Mouse (Mus musculus): Measurements from ENCODE around the gene Odf3l1. TPM values are rescaled to one million over a fixed set of nuclear protein-coding genes. Genes with fewer than 3 reads are reported as not detected.

Odf3l1 gene
- polyA plus RNA-seq, 1 experiment from 2014 or later = not detected

DNA sequence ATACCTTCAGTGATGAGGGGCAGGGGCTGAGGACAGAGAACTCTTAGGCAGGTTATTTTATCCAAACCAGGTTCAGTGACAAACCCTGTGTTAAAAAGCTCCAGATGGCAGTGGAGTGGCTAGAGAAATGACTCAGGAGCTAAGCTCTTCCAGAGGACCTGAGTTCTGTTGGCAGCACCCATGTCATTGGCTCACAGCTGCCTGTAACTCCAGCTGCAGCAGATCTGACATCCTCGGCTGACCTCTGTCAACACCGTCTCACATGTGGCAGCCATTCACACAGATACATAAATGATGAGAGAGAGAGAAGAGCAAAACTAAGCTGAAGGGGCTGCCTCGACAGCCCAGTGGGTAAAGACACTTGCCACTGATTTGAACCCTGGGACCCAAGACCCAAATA lies 7.0 kb downstream of the Odf3l1 start:
- ATAC-seq (replicated peaks; ENCODE audit: insufficient number of reproducible peaks, low FRiP score, low TSS enrichment, low read depth) (no peak), DNase-seq (ENCODE audit: low spot score) (no peak)
- Histone ChIP-seq H3K9me3 (replicated peaks; ENCODE audit: control insufficient read depth, low read length) (no peaks in the 10 kb centered on the region), H3K4me1 (ENCODE audit: control insufficient read depth, insufficient read depth, low read length) (no peaks in the 10 kb centered on the region), H3K9ac (replicated peaks; ENCODE audit: low read length) (no peak overlapping the region), H3K27me3 (ENCODE audit: control insufficient read depth, insufficient read depth, low read length) (no peaks in the 10 kb centered on the region), H3K27ac (replicated peaks; ENCODE audit: low read depth, low read length) (no peak overlapping the region), H3K4me3 (ENCODE audit: low read depth, low read length) (no peak overlapping the region), H3K4me2 (ENCODE audit: low read depth, low read length) (no peak overlapping the region), H3K36me3 (replicated peaks; ENCODE audit: control insufficient read depth, insufficient read depth, low read depth, low read length) (no peaks in the 10 kb centered on the region)
- WGBS = 41% methylated on average over 3 of the region's 3 CpGs

DNA sequence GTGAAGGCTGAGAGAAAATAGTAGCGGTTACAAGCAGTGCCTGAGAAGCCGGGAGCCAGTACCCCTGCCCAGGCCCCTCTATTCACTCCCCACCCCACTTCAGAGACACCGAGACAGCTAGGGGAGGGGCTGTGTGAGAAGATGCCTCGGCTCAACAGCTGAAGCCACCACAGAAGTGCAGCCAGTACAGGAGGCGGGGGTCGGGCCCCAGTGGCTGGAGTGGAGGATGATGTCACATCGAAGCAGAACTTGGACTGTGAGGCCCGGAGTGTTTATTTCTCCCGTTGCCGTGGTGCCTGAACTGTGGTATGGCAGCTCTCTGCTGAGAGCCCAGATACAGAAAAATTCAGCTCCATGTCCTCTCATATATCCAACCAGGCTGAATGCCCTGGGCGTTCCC lies 12.7 kb downstream of the Odf3l1 start:
- DNase-seq (ENCODE audit: low spot score) = peak; percentile 53

DNA sequence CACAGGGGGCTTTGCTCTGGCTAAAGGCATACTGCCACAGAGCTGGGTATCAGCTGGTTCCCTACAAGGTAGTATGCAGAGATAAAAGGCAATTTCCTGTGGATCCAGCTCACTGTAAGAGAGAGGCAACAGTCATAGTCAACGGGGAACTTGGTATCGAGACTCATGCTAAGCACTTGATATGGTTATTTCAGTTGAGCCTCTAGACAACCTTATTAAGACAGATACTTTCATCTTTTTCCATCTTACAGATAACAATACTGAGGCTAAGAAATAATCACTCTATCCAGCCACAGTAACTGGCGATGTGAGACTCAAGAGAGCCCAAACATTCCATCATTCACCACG lies 13.6 kb downstream of the Odf3l1 start:
- Histone ChIP-seq H3K27ac (replicated peaks; ENCODE audit: low read depth, low read length) (no peak overlapping the region), H3K4me3 (ENCODE audit: low read depth, low read length) (no peak overlapping the region), H3K4me2 (ENCODE audit: low read depth, low read length) (no peak overlapping the region), H3K36me3 (replicated peaks; ENCODE audit: control insufficient read depth, insufficient read depth, low read depth, low read length) (no peaks in the 10 kb centered on the region), H3K9me3 (replicated peaks; ENCODE audit: control insufficient read depth, low read length) (no peaks in the 10 kb centered on the region), H3K4me1 (ENCODE audit: control insufficient read depth, insufficient read depth, low read length) (no peaks in the 10 kb centered on the region), H3K27me3 (ENCODE audit: control insufficient read depth, insufficient read depth, low read length) (no peaks in the 10 kb centered on the region), H3K9ac (replicated peaks; ENCODE audit: low read length) (no peak overlapping the region)
- DNase-seq (ENCODE audit: low spot score) (no peak), ATAC-seq (replicated peaks; ENCODE audit: insufficient number of reproducible peaks, low FRiP score, low TSS enrichment, low read depth) (no peak)
- WGBS = 84% methylated on average over 4 of the region's 4 CpGs

More for the DNA sequence above, 12.7 kb downstream of the Odf3l1 start:
- Histone ChIP-seq H3K36me3 (replicated peaks; ENCODE audit: control insufficient read depth, insufficient read depth, low read depth, low read length) (no peaks in the 10 kb centered on the region), H3K27me3 (ENCODE audit: control insufficient read depth, insufficient read depth, low read length) (no peaks in the 10 kb centered on the region), H3K4me1 (ENCODE audit: control insufficient read depth, insufficient read depth, low read length) (no peaks in the 10 kb centered on the region), H3K4me3 (ENCODE audit: low read depth, low read length) (no peak overlapping the region), H3K9me3 (replicated peaks; ENCODE audit: control insufficient read depth, low read length) (no peaks in the 10 kb centered on the region), H3K4me2 (ENCODE audit: low read depth, low read length) (no peak overlapping the region), H3K27ac (replicated peaks; ENCODE audit: low read depth, low read length) (no peak overlapping the region), H3K9ac (replicated peaks; ENCODE audit: low read length) (no peak overlapping the region)
- no peak for ATAC-seq (replicated peaks; ENCODE audit: insufficient number of reproducible peaks, low FRiP score, low TSS enrichment, low read depth)
- WGBS = 48% methylated on average over 11 of the region's 11 CpGs

DNA sequence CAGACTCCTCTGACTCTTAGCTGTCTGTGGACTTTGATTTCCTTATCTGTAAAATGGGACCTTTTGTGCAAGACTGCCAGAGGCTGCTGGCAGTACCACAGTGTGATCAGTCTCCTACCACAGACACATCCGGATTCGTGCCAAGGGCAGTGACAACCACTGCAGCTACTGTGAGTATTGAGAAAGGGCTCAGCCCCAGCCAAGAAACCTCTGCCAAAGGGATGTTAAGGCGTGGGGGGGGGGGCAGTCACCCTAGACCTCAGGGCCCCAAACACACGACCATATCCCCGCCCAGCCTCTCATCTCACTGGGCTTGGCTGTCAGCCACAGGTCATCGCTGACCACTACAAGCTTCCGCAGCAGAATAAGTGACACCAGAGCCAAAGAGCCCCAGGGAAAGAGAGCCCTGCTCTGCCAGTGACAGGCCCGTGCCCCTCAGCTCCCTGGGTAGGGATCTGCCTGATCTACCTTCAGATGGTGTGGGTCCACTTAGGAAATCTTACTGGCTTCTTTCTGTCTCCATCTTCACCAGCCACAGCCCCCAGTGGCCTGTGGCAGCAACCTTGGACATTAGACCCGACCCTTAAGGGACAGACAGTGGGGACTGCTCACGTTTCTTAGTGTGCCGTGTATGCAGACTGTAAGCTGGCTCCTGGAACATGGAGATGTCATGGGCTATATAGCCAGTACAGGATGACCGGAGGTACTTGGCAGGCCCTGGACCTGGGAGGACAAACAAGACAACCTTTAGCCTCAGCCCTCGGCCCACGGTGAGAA lies 14.2 kb downstream of the Odf3l1 start:
- H3K27ac ChIP-seq (replicated peaks; ENCODE audit: low read depth, low read length) = no peak overlapping the region
- ATAC-seq (replicated peaks; ENCODE audit: insufficient number of reproducible peaks, low FRiP score, low TSS enrichment, low read depth) = no peak
- H3K4me2 ChIP-seq (ENCODE audit: low read depth, low read length) = no peak overlapping the region
- DNase-seq (ENCODE audit: low spot score) = no peak
- no peak overlapping the region for H3K4me3 ChIP-seq (ENCODE audit: low read depth, low read length)
- no peaks in the 10 kb centered on the region for H3K27me3 ChIP-seq (ENCODE audit: control insufficient read depth, insufficient read depth, low read length)
- H3K9me3 ChIP-seq (replicated peaks; ENCODE audit: control insufficient read depth, low read length) = no peaks in the 10 kb centered on the region
- H3K4me1 ChIP-seq (ENCODE audit: control insufficient read depth, insufficient read depth, low read length) = no peaks in the 10 kb centered on the region
- H3K36me3 ChIP-seq (replicated peaks; ENCODE audit: control insufficient read depth, insufficient read depth, low read depth, low read length) = no peaks in the 10 kb centered on the region
- 77% methylated on average over 14 of the region's 14 CpGs for WGBS
- H3K9ac ChIP-seq (replicated peaks; ENCODE audit: low read length) = no peak overlapping the region

DNA sequence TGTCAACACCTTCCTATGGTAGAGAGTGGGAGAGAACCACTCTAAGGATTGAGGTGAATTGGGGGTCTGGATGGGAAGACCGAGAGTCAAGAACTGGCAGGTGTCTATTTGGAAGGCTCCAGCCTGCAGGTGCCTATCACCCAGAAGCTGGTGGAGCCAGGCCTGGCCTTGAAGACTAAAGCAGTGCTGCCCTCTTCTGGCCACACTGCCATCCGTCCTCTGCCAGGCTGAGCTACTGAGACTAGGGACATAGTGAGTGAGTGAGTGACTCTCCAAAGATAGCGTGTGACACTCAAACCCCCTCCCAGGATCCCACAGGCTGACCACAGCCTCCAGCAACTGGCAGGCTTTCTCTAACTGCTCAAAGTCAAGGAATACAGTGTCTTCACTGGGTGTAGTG lies 17.0 kb downstream of the Odf3l1 start:
- Histone ChIP-seq H3K27ac (replicated peaks; ENCODE audit: low read depth, low read length) (no peak overlapping the region), H3K9ac (replicated peaks; ENCODE audit: low read length) (no peak overlapping the region), H3K4me3 (ENCODE audit: low read depth, low read length) (no peak overlapping the region), H3K27me3 (ENCODE audit: control insufficient read depth, insufficient read depth, low read length) (no peaks in the 10 kb centered on the region), H3K4me2 (ENCODE audit: low read depth, low read length) (no peak overlapping the region), H3K4me1 (ENCODE audit: control insufficient read depth, insufficient read depth, low read length) (no peaks in the 10 kb centered on the region), H3K36me3 (replicated peaks; ENCODE audit: control insufficient read depth, insufficient read depth, low read depth, low read length) (no peaks in the 10 kb centered on the region), H3K9me3 (replicated peaks; ENCODE audit: control insufficient read depth, low read length) (no peaks in the 10 kb centered on the region)
- no peak for ATAC-seq (replicated peaks; ENCODE audit: insufficient number of reproducible peaks, low FRiP score, low TSS enrichment, low read depth)
- DNase-seq (ENCODE audit: low spot score) = peak; percentile 78
- 27% methylated on average over 3 of the region's 3 CpGs for WGBS

DNA sequence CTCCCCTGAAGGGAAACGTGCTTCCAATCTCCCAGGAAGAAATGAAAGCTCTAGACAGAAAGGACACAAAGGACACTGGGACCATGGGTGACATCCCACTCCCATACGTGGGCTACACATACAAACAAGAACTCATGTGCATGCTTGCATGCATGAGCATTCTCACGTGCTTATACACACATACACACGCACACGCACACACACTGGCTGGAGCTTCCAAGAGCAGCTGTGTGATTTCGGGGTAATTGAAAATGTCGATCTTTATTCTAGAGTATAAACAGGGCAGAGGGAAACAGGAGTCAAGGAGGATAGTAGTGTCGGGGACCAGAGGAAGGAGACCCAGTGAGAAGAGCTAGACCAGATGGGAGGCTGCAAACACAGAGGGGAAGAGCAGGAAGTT lies 19.8 kb downstream of the Odf3l1 start:
- H3K27me3 ChIP-seq (ENCODE audit: control insufficient read depth, insufficient read depth, low read length) = no peaks in the 10 kb centered on the region
- no peaks in the 10 kb centered on the region for H3K9me3 ChIP-seq (replicated peaks; ENCODE audit: control insufficient read depth, low read length)
- no peak overlapping the region for H3K4me2 ChIP-seq (ENCODE audit: low read depth, low read length)
- no peak overlapping the region for H3K27ac ChIP-seq (replicated peaks; ENCODE audit: low read depth, low read length)
- no peak overlapping the region for H3K4me3 ChIP-seq (ENCODE audit: low read depth, low read length)
- DNase-seq (ENCODE audit: low spot score) = no peak
- no peak overlapping the region for H3K9ac ChIP-seq (replicated peaks; ENCODE audit: low read length)
- ATAC-seq (replicated peaks; ENCODE audit: insufficient number of reproducible peaks, low FRiP score, low TSS enrichment, low read depth) = no peak
- no peaks in the 10 kb centered on the region; the same call in 1 of the 2 replicates for H3K4me1 ChIP-seq (ENCODE audit: control insufficient read depth, insufficient read depth, low read length)
- no peaks in the 10 kb centered on the region for H3K36me3 ChIP-seq (replicated peaks; ENCODE audit: control insufficient read depth, insufficient read depth, low read depth, low read length)
- 77% methylated on average over 8 of the region's 8 CpGs for WGBS

DNA sequence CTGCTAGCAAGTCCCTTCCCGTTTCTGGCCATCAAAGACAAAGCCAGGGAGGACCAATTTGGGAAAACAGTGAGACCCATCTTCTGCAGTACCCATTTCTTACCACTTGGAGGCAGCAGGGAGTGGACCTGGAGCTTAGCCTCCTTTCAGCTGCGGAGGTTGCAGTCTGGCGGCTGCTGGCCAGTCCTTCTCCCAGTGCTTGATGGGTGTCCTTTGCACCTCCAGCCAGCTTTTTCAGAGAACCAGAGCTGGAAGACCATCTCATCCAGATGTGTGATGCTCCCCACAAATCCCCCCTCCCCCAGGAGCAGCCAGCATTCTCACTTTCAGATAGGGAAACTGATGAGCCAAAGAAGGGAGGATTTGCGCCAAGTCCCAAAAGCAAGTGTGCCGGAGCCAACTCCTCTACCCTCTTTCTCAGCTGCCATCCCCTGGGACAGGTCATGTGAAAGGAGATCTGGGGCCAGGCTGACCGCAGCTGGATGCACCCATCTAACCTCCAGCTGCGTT lies 20.7 kb downstream of the Odf3l1 start:
- H3K9ac ChIP-seq (replicated peaks; ENCODE audit: low read length) = no peak overlapping the region
- H3K4me3 ChIP-seq (ENCODE audit: low read depth, low read length) = no peak overlapping the region
- H3K27ac ChIP-seq (replicated peaks; ENCODE audit: low read depth, low read length) = no peak overlapping the region
- H3K9me3 ChIP-seq (replicated peaks; ENCODE audit: control insufficient read depth, low read length) = no peaks in the 10 kb centered on the region
- H3K36me3 ChIP-seq (replicated peaks; ENCODE audit: control insufficient read depth, insufficient read depth, low read depth, low read length) = no peaks in the 10 kb centered on the region
- ATAC-seq (replicated peaks; ENCODE audit: insufficient number of reproducible peaks, low FRiP score, low TSS enrichment, low read depth) (no peak), DNase-seq (ENCODE audit: low spot score) (peak; percentile 77)
- no peaks in the 10 kb centered on the region for H3K27me3 ChIP-seq (ENCODE audit: control insufficient read depth, insufficient read depth, low read length)
- no peaks in the 10 kb centered on the region; the same call in 1 of the 2 replicates for H3K4me1 ChIP-seq (ENCODE audit: control insufficient read depth, insufficient read depth, low read length)
- 38% methylated on average over 7 of the region's 7 CpGs for WGBS
- no peak overlapping the region for H3K4me2 ChIP-seq (ENCODE audit: low read depth, low read length)

DNA sequence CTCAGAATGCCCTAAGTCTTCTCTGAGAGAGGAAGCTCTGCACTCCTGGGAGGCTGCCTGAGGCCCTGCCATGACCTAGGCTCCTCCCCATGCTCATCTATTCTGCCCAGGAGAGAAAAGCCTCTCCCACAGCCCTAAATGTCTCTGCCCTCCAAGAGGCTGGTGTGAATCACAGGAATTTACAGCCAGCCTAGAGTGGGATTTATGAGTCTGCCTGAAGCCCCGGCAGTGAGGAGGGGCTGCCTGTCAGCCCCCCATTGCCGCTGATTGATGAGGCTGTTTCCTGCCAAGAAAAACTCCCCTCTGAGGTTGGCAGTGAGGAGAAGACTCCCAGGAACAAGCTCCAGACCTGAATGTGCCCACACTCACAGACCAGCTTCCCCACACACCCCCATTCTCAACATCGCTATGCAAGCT lies 22.2 kb downstream of the Odf3l1 start:
- Histone ChIP-seq H3K9me3 (replicated peaks; ENCODE audit: control insufficient read depth, low read length) (no peaks in the 10 kb centered on the region), H3K27ac (replicated peaks; ENCODE audit: low read depth, low read length) (no peak overlapping the region), H3K36me3 (replicated peaks; ENCODE audit: control insufficient read depth, insufficient read depth, low read depth, low read length) (no peaks in the 10 kb centered on the region), H3K27me3 (ENCODE audit: control insufficient read depth, insufficient read depth, low read length) (no peaks in the 10 kb centered on the region), H3K9ac (replicated peaks; ENCODE audit: low read length) (peak overlapping the region; percentile 18; the same call in 1 of the 2 replicates), H3K4me1 (ENCODE audit: control insufficient read depth, insufficient read depth, low read length) (no peaks in the 10 kb centered on the region; the same call in 1 of the 2 replicates), H3K4me3 (ENCODE audit: low read depth, low read length) (no peak overlapping the region), H3K4me2 (ENCODE audit: low read depth, low read length) (no peak overlapping the region)
- no peak for DNase-seq (ENCODE audit: low spot score)
- no peak for ATAC-seq (replicated peaks; ENCODE audit: insufficient number of reproducible peaks, low FRiP score, low TSS enrichment, low read depth)
- 51% methylated on average over 3 of the region's 3 CpGs for WGBS

Measured in embryonic facial prominence, embryonic 11.5 days (tissue).